Mouse (Mus musculus): Measurements from ENCODE around the gene Ppie.

DNA sequence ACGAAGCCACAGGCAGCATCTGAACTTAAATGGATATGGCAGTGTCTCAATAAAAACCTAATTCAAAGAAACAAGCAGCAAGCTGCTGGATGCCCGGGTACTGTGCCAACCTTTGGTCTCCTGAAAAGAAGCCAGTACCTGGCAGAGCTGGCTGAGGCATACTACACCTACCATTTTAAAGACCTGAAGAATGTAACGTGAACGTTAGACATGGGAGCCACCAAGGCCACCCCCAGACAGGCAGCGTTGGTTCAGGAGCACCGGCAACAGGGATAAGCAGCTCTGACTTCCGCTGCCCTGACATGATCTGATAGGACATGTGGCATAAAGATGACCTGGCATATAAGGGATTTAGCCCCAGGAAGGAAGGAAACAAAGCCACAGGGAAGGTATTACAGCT, 13.1 kb downstream of the Ppie start:
- TF ChIP-seq CTCF (IDR thresholded peaks at IDR 0.05; ENCODE audit: extremely low read depth, insufficient read length, insufficient replicate concordance, low read depth, low read length) (no peak), POLR2A (IDR thresholded peaks at IDR 0.05; ENCODE audit: low read depth, low read length) (no peak)

All from small intestine, adult 2 months (tissue).